8 mouse cellular contexts compared by ENCODE assay signal in genomic region chr2:119299981-119300818, GRCm38 (mm10). TPM values are rescaled to one million over a fixed set of nuclear protein-coding genes. Genes with fewer than 3 reads are reported as not detected.
DNase-seq lines count a peak whose midpoint lies in the region; ATAC-seq and TF ChIP-seq lines count a peak whose summit lies in the region.

No protein-coding gene starts in this region.

- peaks cover 34% of the 10 kb centered on the region for H3K36me3 ChIP-seq in liver, embryonic 13.5 days
- H3K36me3 ChIP-seq in thymus, adult 2 months (ENCODE audit: control insufficient read depth, insufficient read depth, low read length): peaks cover 12% of the 10 kb centered on the region

- H3K4me2 ChIP-seq in liver, embryonic 13.5 days: peak overlapping the region; percentile 78

- H3K4me3 ChIP-seq in liver, embryonic 13.5 days (replicated peaks): peak overlapping the region; percentile 48
- peak overlapping the region; percentile 16 for H3K4me3 ChIP-seq in thymus, adult 2 months (ENCODE audit: control insufficient read depth, insufficient read depth, low read length)

- CTCF ChIA-PET in Patski (lab: Charles Lee): interaction anchor here (0.8 to 4.4 kb wide), 13 partner anchors 10 to 142 kb away, joined by 3 to 23 read pairs (median 4); partner anchors contain the start of genes Dll4 and Vps18

- no peak for TF ChIP-seq CTCF in Patski (IDR thresholded peaks at IDR 0.05)
- TF ChIP-seq CTCF in thymus, adult 2 months (IDR thresholded peaks at IDR 0.05; ENCODE audit: borderline replicate concordance, control insufficient read depth, extremely low read depth, insufficient read depth, low read length, poor library complexity): peak; percentile 90

- DNase-seq in 3T3-L1 (ENCODE audit: low read depth, low spot score): peak; percentile 79
- DNase-seq in Patski (ENCODE audit: low read depth, low spot score): no peak
- DNase-seq in cerebellum, postnatal 14 days: peak; percentile 82 to 92
- DNase-seq in gastrocnemius, postnatal 10 days: peak; percentile 89
- peak; percentile 94 for DNase-seq in induced T-regulatory cell, adult 2 months (ENCODE audit: low read depth)
- peak; percentile 81 for DNase-seq in liver, embryonic 13.5 days
- DNase-seq in neural tube, embryonic 10.5 days (ENCODE audit: extremely low spot score, low spot score): peak; percentile 76
- peak; percentile 86 for DNase-seq in thymus, adult 2 months

- ATAC-seq in Patski: peak; percentile 80
- peak; percentile 89 for ATAC-seq in liver, embryonic 13.5 days (ENCODE audit: low read depth)

- POLR2A ChIA-PET in Patski (lab: Charles Lee): interaction anchor here (0.6 to 1.5 kb wide), 5 partner anchors 14 to 95 kb away, joined by 3 to 5 read pairs (median 3); partner anchors contain the start of gene Dll4

- peak overlapping the region; percentile 61 for H3K9ac ChIP-seq in liver, embryonic 13.5 days

- peak overlapping the region; percentile 76 for H3K27ac ChIP-seq in liver, embryonic 13.5 days
- peak overlapping the region; percentile 50; the same call in 1 of the 2 replicates for H3K27ac ChIP-seq in thymus, adult 2 months (ENCODE audit: control insufficient read depth, insufficient read depth, low read length)

- no peaks in the 10 kb centered on the region for H3K9me3 ChIP-seq in liver, embryonic 13.5 days (replicated peaks)

- in situ Hi-C loops in Patski (cut with MboI; ENCODE audit: low pct_unique_long_range_greater_than_20kb): loop anchor here (5.0 to 10.0 kb wide), 3 partner anchors 102 to 222 kb away; no protein-coding TSS in a partner anchor

- TF ChIP-seq POLR2A in thymus, adult 2 months (IDR thresholded peaks at IDR 0.05; ENCODE audit: control insufficient read depth, extremely low read depth, insufficient read depth, low read length, poor library complexity): no peak

- H3K4me1 ChIP-seq in liver, embryonic 13.5 days (replicated peaks): peaks cover 68% of the 10 kb centered on the region
- H3K4me1 ChIP-seq in thymus, adult 2 months (replicated peaks; ENCODE audit: control insufficient read depth, insufficient read depth, low read length): peaks cover 19% of the 10 kb centered on the region

- no peaks in the 10 kb centered on the region for H3K27me3 ChIP-seq in Patski
- H3K27me3 ChIP-seq in liver, embryonic 13.5 days: no peaks in the 10 kb centered on the region
- H3K27me3 ChIP-seq in thymus, adult 2 months (ENCODE audit: control insufficient read depth, insufficient read depth, low read length): no peaks in the 10 kb centered on the region

- 0% methylated on average over 15 of the region's 15 CpGs for WGBS in liver, embryonic 13.5 days (ENCODE audit: insufficient replicate concordance)
- 5% methylated on average over 15 of the region's 15 CpGs for WGBS in thymus, adult 2 months

RNA-seq across cellular contexts. Expression of gene Vps18, which starts 11.7 kb away (rescaled TPM):
- polyA plus RNA-seq in Patski (2021): 25.3 TPM
- total RNA-seq in gastrocnemius, postnatal 10 days (2021): 1 to 10 TPM; 9.7 to 9.9 TPM
- 6.5 and 6.6 TPM in 2 replicates for polyA plus RNA-seq in liver, embryonic 13.5 days (2015; fragmentation: Nextera tagmentation; extraction: Ambion mirVana)
- 28.4 and 30.5 TPM in 2 replicates for polyA plus RNA-seq in thymus, adult 2 months (2012; rRNA removed)

RNA-seq across cellular contexts. Expression of gene Dll4, which starts 25.4 kb away (rescaled TPM):
- polyA plus RNA-seq in Patski (2021): 3.2 TPM
- 10 to 100 TPM; 12.6 to 12.9 TPM for total RNA-seq in gastrocnemius, postnatal 10 days (2021)
- polyA plus RNA-seq in liver, embryonic 13.5 days (2015; fragmentation: Nextera tagmentation; extraction: Ambion mirVana): 1.7 and 1.9 TPM in 2 replicates
- polyA plus RNA-seq in thymus, adult 2 months (2012; rRNA removed): 17.6 and 18.9 TPM in 2 replicates

RNA-seq across cellular contexts. Expression of gene Rhov, which starts 29.1 kb away (rescaled TPM):
- polyA plus RNA-seq in Patski (2021): 2.2 TPM
- not detected for total RNA-seq in gastrocnemius, postnatal 10 days (2021)
- polyA plus RNA-seq in liver, embryonic 13.5 days (2015; fragmentation: Nextera tagmentation; extraction: Ambion mirVana): 0.08 and 0.16 TPM in 2 replicates
- polyA plus RNA-seq in thymus, adult 2 months (2012; rRNA removed): 2.6 and 3.5 TPM in 2 replicates

RNA-seq across cellular contexts. Expression of gene Chac1, which starts 50.8 kb away (rescaled TPM):
- polyA plus RNA-seq in Patski (2021): 34.2 TPM
- 10 to 100 TPM in 1 of 2 experiments, 1 to 10 TPM in 1; 7.0 to 18.8 TPM for total RNA-seq in gastrocnemius, postnatal 10 days (2021)
- 1.0 and 2.0 TPM in 2 replicates for polyA plus RNA-seq in liver, embryonic 13.5 days (2015; fragmentation: Nextera tagmentation; extraction: Ambion mirVana)
- 1.1 TPM in 2 replicates for polyA plus RNA-seq in thymus, adult 2 months (2012; rRNA removed)
